Mouse (Mus musculus) bone marrow macrophage, adult 2 months (primary cell): Measurements from ENCODE around the gene Gm20806. TPM values are rescaled to one million over a fixed set of nuclear protein-coding genes. Genes with fewer than 3 reads are reported as not detected.
"Not testable (repeated sequence)": the region's sequence is repeated elsewhere in the genome, so short reads cannot be mapped to it uniquely, and the experiment has no call there.

Experiments
- H3K27ac ChIP-seq: 2 replicates; pipeline ENCODE4 v1.5.1; 2012; ENCODE audit warnings: low read depth, low read length; ENCODE audit not compliant: insufficient read depth
- H3K4me1 ChIP-seq: 2 replicates; pipeline ENCODE4 v1.6.1; 2012; ENCODE audit warnings: low read length; ENCODE audit not compliant: control insufficient read depth, insufficient read depth
- H3K4me3 ChIP-seq: 2 replicates; pipeline ENCODE4 v1.5.1; 2012; ENCODE audit warnings: mild to moderate bottlenecking, low read length, moderate library complexity; ENCODE audit not compliant: insufficient read depth
- polyA plus RNA-seq: library from polyadenylated mRNA; stranded (reverse); fragments of >200 nt; gene quantifications from 2 replicates; pipeline ENCODE4 v1.2.4, GENCODE M21; 2012; ENCODE audit not compliant: missing spikeins, insufficient read depth, insufficient read length

Gm20806 gene
- polyA plus RNA-seq = not detected in 2 replicates

GRCm38 (mm10) chrY:78837956-78838355 is at the start of gene Gm20806:
Gm20806 (minus strand) TSS chrY:78838056.
- not testable (repeated sequence) for H3K4me3 ChIP-seq

More at GRCm38 (mm10) chrY:78837956-78838355, at the start of gene Gm20806:
- not testable (repeated sequence) for H3K4me1 ChIP-seq, H3K27ac ChIP-seq
